Mouse (Mus musculus) hindbrain, embryonic 12.5 days (tissue): ENCODE data around the gene Cars2. TPM values are rescaled to one million over a fixed set of nuclear protein-coding genes. Genes with fewer than 3 reads are reported as not detected.
"Not testable (repeated sequence)": the region's sequence is repeated elsewhere in the genome, so short reads cannot be mapped to it uniquely, and the experiment has no call there.

Source experiments
- ATAC-seq: fragments of 200-750 bp; cut with Nextera tagmentation; 2 replicates; pipeline ENCODE4 v1.8.0; 2017; ENCODE audit warnings: moderate TSS enrichment; ENCODE audit not compliant: low FRiP score
- H3K27ac ChIP-seq: fragments of 300-500 bp; sonication (generic); 2 replicates; pipeline ENCODE4 v1.5.1; 2016; ENCODE audit warnings: mild to moderate bottlenecking
- H3K27me3 ChIP-seq: fragments of 300-500 bp; sonication (generic); 2 replicates; pipeline ENCODE4 v1.6.1; 2016; ENCODE audit warnings: mild to moderate bottlenecking
- H3K36me3 ChIP-seq: fragments of 300-500 bp; sonication (generic); 2 replicates; pipeline ENCODE4 v1.6.1; 2016; ENCODE audit warnings: mild to moderate bottlenecking
- H3K4me1 ChIP-seq: fragments of 300-500 bp; sonication (generic); 2 replicates; pipeline ENCODE4 v1.6.1; 2016
- H3K4me2 ChIP-seq: fragments of 300-500 bp; sonication (generic); replicated peaks from 2 replicates; pipeline ENCODE4 v1.6.1; 2016; ENCODE audit warnings: mild to moderate bottlenecking
- H3K4me3 ChIP-seq: fragments of 300-500 bp; sonication (generic); 2 replicates; pipeline ENCODE4 v1.5.1; 2016; ENCODE audit warnings: mild to moderate bottlenecking
- H3K9ac ChIP-seq: fragments of 300-500 bp; sonication (generic); 2 replicates; pipeline ENCODE4 v1.6.1; 2016; ENCODE audit warnings: mild to moderate bottlenecking, moderate library complexity
- H3K9me3 ChIP-seq: fragments of 300-500 bp; sonication (generic); replicated peaks from 2 replicates; pipeline ENCODE4 v1.6.1; 2016; ENCODE audit warnings: mild to moderate bottlenecking
- WGBS: fragments of 180-500 bp; shearing (Covaris S2); methylation state at CpG from one replicate; pipeline ENCODE4 v1.1.7; 2016; 5-methylcytosine and 5-hydroxymethylcytosine counted together
- polyA plus RNA-seq: library from polyadenylated mRNA; unstranded; fragments of >200 nt; fragmentation: Nextera tagmentation; extraction: Ambion mirVana; gene quantifications from 2 replicates; pipeline ENCODE4 v1.2.1, GENCODE M21; 2016

Gene Cars2
- polyA plus RNA-seq, 1 experiment from 2014 or later = 20.6 TPM

GRCm38 (mm10) chr8:11477811-11478761 is 72.5 kb downstream of the Cars2 start, which contains the start of gene Rab20:
Gene Rab20 (minus strand): TSS chr8:11478710.
- H3K4me1 ChIP-seq = peaks cover 25% of the 10 kb centered on the region
- WGBS = under 1% methylated on average over 69 of the region's 69 CpGs
- H3K4me2 ChIP-seq = peak within 1 kb of the TSS; percentile 79
- ATAC-seq = peak; percentile 78
- peaks cover 95% of the 10 kb centered on the region for H3K27me3 ChIP-seq
- H3K27ac ChIP-seq = no peak within 1 kb of the TSS
- no peaks in the 10 kb centered on the region for H3K9me3 ChIP-seq
- peak within 1 kb of the TSS; percentile 42 for H3K4me3 ChIP-seq
- no peaks in the 10 kb centered on the region for H3K36me3 ChIP-seq
- peak within 1 kb of the TSS; percentile 29; the same call in 1 of the 2 replicates for H3K9ac ChIP-seq

GRCm38 (mm10) chr8:11477178-11477553 is 73.4 kb downstream of the Cars2 start:
- WGBS = 2% methylated on average over 9 of the region's 9 CpGs
- H3K27ac ChIP-seq = no peak overlapping the region

GRCm38 (mm10) chr8:11476338-11477177 is 74.0 kb downstream of the Cars2 start:
- H3K4me3 ChIP-seq = no peak overlapping the region; the same call in 1 of the 2 replicates
- H3K9ac ChIP-seq = no peak overlapping the region

More at GRCm38 (mm10) chr8:11477178-11477553, 73.4 kb downstream of the Cars2 start:
- Histone ChIP-seq H3K4me2 (peak overlapping the region; percentile 79), H3K4me3 (no peak overlapping the region; the same call in 1 of the 2 replicates), H3K9me3 (no peaks in the 10 kb centered on the region), H3K4me1 (peaks cover 25% of the 10 kb centered on the region), H3K27me3 (peaks cover 93% of the 10 kb centered on the region), H3K36me3 (no peaks in the 10 kb centered on the region), H3K9ac (no peak overlapping the region)
- ATAC-seq = no peak

GRCm38 (mm10) chr8:11475876-11476275 is 74.7 kb downstream of the Cars2 start:
- no peak for ATAC-seq
- Histone ChIP-seq H3K27ac (no peak overlapping the region), H3K4me2 (no peak overlapping the region), H3K4me3 (no peak overlapping the region), H3K36me3 (no peaks in the 10 kb centered on the region), H3K9ac (no peak overlapping the region), H3K9me3 (no peaks in the 10 kb centered on the region), H3K4me1 (peaks cover 25% of the 10 kb centered on the region), H3K27me3 (peaks cover 89% of the 10 kb centered on the region)
- WGBS = 17% methylated on average over 2 of the region's 2 CpGs

More at GRCm38 (mm10) chr8:11476338-11477177, 74.0 kb downstream of the Cars2 start:
- WGBS = 5% methylated on average over 24 of the region's 24 CpGs
- H3K27me3 ChIP-seq = peaks cover 87% of the 10 kb centered on the region
- no peaks in the 10 kb centered on the region for H3K36me3 ChIP-seq
- H3K4me2 ChIP-seq = peak overlapping the region; percentile 79
- H3K27ac ChIP-seq = no peak overlapping the region
- ATAC-seq = no peak
- no peaks in the 10 kb centered on the region for H3K9me3 ChIP-seq
- peaks cover 25% of the 10 kb centered on the region for H3K4me1 ChIP-seq

- no peak for ATAC-seq
- H3K36me3 ChIP-seq = no peaks in the 10 kb centered on the region
These were observed 75.2 kb downstream of the Cars2 start for GRCm38 (mm10) chr8:11475397-11475796.

GRCm38 (mm10) chr8:11473072-11473471 is 77.5 kb downstream of the Cars2 start:
- Histone ChIP-seq H3K36me3 (no peaks in the 10 kb centered on the region), H3K9me3 (no peaks in the 10 kb centered on the region), H3K4me1 (peaks cover 22% of the 10 kb centered on the region), H3K9ac (no peak overlapping the region), H3K27ac (no peak overlapping the region), H3K27me3 (peaks cover 62% of the 10 kb centered on the region), H3K4me3 (no peak overlapping the region), H3K4me2 (no peak overlapping the region)
- ATAC-seq = no peak
- 34% methylated on average over 4 of the region's 4 CpGs for WGBS

More at GRCm38 (mm10) chr8:11475397-11475796, 75.2 kb downstream of the Cars2 start:
- Histone ChIP-seq H3K4me1 (peaks cover 25% of the 10 kb centered on the region), H3K9me3 (no peaks in the 10 kb centered on the region), H3K4me3 (no peak overlapping the region), H3K4me2 (no peak overlapping the region), H3K27me3 (peaks cover 86% of the 10 kb centered on the region), H3K27ac (no peak overlapping the region), H3K9ac (no peak overlapping the region)
- WGBS = 7% methylated on average over 9 of the region's 10 CpGs

- 42% methylated on average over 8 of the region's 8 CpGs for WGBS
- H3K36me3 ChIP-seq = no peaks in the 10 kb centered on the region
- H3K4me2 ChIP-seq = no peak overlapping the region
- no peak overlapping the region for H3K27ac ChIP-seq
- no peak for ATAC-seq
- H3K27me3 ChIP-seq = peaks cover 45% of the 10 kb centered on the region
- no peaks in the 10 kb centered on the region for H3K9me3 ChIP-seq
- H3K9ac ChIP-seq = no peak overlapping the region
- H3K4me1 ChIP-seq = peaks cover 10% of the 10 kb centered on the region; the same call in 1 of the 2 replicates
- H3K4me3 ChIP-seq = no peak overlapping the region
These were observed 79.3 kb downstream of the Cars2 start for GRCm38 (mm10) chr8:11471309-11471708.

- Histone ChIP-seq H3K9ac (no peak overlapping the region), H3K27me3 (peaks cover 39% of the 10 kb centered on the region), H3K27ac (no peak overlapping the region), H3K4me2 (no peak overlapping the region), H3K36me3 (no peaks in the 10 kb centered on the region), H3K4me3 (no peak overlapping the region), H3K9me3 (no peaks in the 10 kb centered on the region), H3K4me1 (peaks cover 9% of the 10 kb centered on the region; the same call in 1 of the 2 replicates)
- WGBS = 75% methylated on average over 7 of the region's 7 CpGs
- no peak for ATAC-seq
These were observed 79.9 kb downstream of the Cars2 start for GRCm38 (mm10) chr8:11470694-11471093.

- Histone ChIP-seq H3K27ac (no peak overlapping the region), H3K36me3 (no peaks in the 10 kb centered on the region), H3K27me3 (peaks cover 23% of the 10 kb centered on the region), H3K4me1 (peaks cover 6% of the 10 kb centered on the region; the same call in 1 of the 2 replicates), H3K9ac (no peak overlapping the region), H3K9me3 (no peaks in the 10 kb centered on the region), H3K4me2 (no peak overlapping the region), H3K4me3 (no peak overlapping the region)
- ATAC-seq = no peak
- 12% methylated on average over 3 of the region's 3 CpGs for WGBS
These were observed 81.5 kb downstream of the Cars2 start for GRCm38 (mm10) chr8:11469095-11469494.

- not testable (repeated sequence) for H3K9me3 ChIP-seq
- WGBS = 79% methylated on average over 5 of the region's 5 CpGs
These were observed 84.1 kb downstream of the Cars2 start for GRCm38 (mm10) chr8:11466528-11466927.

GRCm38 (mm10) chr8:11465619-11466018 is 85.0 kb downstream of the Cars2 start:
- H3K4me3 ChIP-seq = no peak overlapping the region
- 91% methylated on average over 4 of the region's 4 CpGs for WGBS
- no peaks in the 10 kb centered on the region for H3K36me3 ChIP-seq

More at GRCm38 (mm10) chr8:11466528-11466927, 84.1 kb downstream of the Cars2 start:
- H3K4me1 ChIP-seq, ATAC-seq, H3K4me2 ChIP-seq, H3K36me3 ChIP-seq, H3K27me3 ChIP-seq, H3K27ac ChIP-seq, H3K9ac ChIP-seq, H3K4me3 ChIP-seq: not testable (repeated sequence)

GRCm38 (mm10) chr8:11464707-11464964 is 85.9 kb downstream of the Cars2 start:
- Histone ChIP-seq H3K4me3 (no peak overlapping the region), H3K9ac (no peak overlapping the region), H3K9me3 (no peaks in the 10 kb centered on the region), H3K4me2 (no peak overlapping the region), H3K4me1 (peaks cover 2% of the 10 kb centered on the region; the same call in 1 of the 2 replicates), H3K27ac (no peak overlapping the region), H3K27me3 (no peaks in the 10 kb centered on the region; the same call in 1 of the 2 replicates), H3K36me3 (no peaks in the 10 kb centered on the region)
- 79% methylated on average over 3 of the region's 3 CpGs for WGBS
- no peak for ATAC-seq

More at GRCm38 (mm10) chr8:11465619-11466018, 85.0 kb downstream of the Cars2 start:
- H3K4me1 ChIP-seq = peaks cover 2% of the 10 kb centered on the region; the same call in 1 of the 2 replicates
- H3K4me2 ChIP-seq = no peak overlapping the region
- no peak overlapping the region for H3K27ac ChIP-seq
- ATAC-seq = no peak
- no peak overlapping the region for H3K9ac ChIP-seq
- no peaks in the 10 kb centered on the region for H3K9me3 ChIP-seq
- H3K27me3 ChIP-seq = no peaks in the 10 kb centered on the region; the same call in 1 of the 2 replicates
